Mouse (Mus musculus): ENCODE measurements around the gene Man2c1. TPM values are rescaled to one million over a fixed set of nuclear protein-coding genes. Genes with fewer than 3 reads are reported as not detected.

The Man2c1 gene
- polyA plus RNA-seq, 1 experiment from 2014 or later, result 99.7 TPM

GRCm38 (mm10) chr9:57144830-57145229 is 14.3 kb downstream of the Man2c1 start:
- no peak overlapping the region for H3K4me3 ChIP-seq (replicated peaks)
- WGBS, result 91% methylated on average over 8 of the region's 8 CpGs
- H3K9me3 ChIP-seq (replicated peaks), result no peaks in the 10 kb centered on the region
- no peak overlapping the region for H3K9ac ChIP-seq (replicated peaks)
- peaks cover 45% of the 10 kb centered on the region for H3K36me3 ChIP-seq
- no peak overlapping the region for H3K27ac ChIP-seq (replicated peaks)
- no peak overlapping the region for H3K4me2 ChIP-seq
- peaks cover 27% of the 10 kb centered on the region for H3K4me1 ChIP-seq
- no peaks in the 10 kb centered on the region for H3K27me3 ChIP-seq (replicated peaks)
- ATAC-seq (ENCODE audit: low FRiP score), result no peak

DNA sequence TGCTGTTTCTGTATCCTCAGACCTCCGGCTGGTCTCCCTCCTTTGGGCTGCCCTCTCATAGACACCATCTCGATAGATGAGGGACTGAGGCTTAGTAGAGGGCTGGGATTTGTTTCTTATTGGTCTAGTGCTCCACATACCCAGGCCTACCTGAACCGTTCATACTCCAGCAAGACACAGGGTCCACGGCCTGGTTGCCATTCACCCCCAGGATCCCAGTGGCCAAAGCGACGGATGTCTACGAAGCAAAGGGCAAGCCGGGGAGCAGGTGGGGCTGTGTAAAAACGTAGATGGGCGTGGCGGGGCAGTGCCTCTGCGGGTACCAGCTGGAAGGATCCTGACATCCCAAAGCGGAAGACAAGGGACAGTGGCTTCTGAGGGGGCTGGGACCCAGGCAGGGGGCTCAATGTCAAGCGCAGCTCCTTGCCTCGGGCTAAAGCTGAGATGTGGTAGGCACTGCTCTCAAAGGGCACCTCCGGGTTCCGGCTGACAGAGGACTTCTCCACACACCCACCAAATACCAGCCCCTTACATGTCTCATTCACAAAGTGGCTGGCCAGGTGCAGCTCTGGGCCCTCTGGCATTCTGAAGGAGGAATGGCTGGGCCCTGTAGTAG is 16.1 kb downstream of the Man2c1 start:
- H3K27me3 ChIP-seq (replicated peaks), result no peaks in the 10 kb centered on the region
- peaks cover 27% of the 10 kb centered on the region for H3K4me1 ChIP-seq
- peak overlapping the region; percentile 65; the same call in 1 of the 2 replicates for H3K9ac ChIP-seq (replicated peaks)
- H3K27ac ChIP-seq (replicated peaks), result peak overlapping the region; percentile 90
- no peaks in the 10 kb centered on the region for H3K9me3 ChIP-seq (replicated peaks)
- peaks cover 28% of the 10 kb centered on the region for H3K36me3 ChIP-seq
- H3K4me2 ChIP-seq, result peak overlapping the region; percentile 72
- 84% methylated on average over 17 of the region's 17 CpGs for WGBS
- 0 out of 2 replicates have a peak overlapping the region, but pooled peaks have one; percentile 51 for H3K4me3 ChIP-seq (replicated peaks)
- no peak for ATAC-seq (ENCODE audit: low FRiP score)

DNA sequence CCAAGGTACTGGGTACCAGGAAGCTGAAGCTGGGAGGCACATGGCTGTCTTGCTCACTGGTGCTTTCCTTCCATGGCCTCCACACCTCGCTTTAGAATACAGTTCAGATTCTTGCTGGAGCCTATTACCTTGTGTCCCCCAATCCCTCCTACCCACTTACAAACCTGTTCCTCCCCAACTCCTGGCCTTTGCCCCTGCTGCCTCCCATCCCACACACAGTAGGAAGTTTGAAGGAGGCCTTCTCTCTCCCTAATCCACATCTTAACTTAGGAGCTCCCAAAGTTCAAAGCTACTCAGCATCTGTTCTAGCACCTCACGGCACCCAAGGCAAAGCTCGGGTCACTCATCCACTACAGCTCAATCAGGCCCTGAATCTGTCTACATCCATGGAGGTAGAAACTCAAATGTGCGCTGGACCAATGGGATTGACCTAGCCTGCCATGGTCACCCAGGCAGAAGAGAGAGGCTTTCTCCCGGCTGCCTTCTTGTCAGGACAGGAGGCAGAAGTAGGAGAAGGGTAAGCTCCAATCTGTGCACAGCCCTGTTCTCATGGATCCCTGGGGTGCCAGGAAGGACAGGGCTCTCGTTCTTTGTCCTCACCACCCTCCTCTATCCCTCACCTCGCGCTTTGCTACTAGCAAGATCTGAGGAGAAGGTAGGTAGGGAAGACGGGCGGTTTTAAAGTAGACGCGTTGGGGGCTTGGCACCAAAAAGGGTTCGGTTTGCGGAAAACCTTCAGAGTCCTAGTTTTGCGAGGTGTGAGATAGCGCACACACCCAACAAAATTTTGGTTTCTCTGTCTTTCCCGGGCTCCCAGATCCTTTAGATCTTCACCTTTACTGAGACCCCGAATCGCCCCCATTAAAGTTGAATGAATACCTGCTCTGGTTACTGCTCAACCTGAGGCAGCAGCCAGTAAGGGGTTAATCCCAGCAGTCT is 17.0 kb downstream of the Man2c1 start:
- WGBS, result 9% methylated on average over 19 of the region's 19 CpGs

GRCm38 (mm10) chr9:57148144-57148878 is 17.8 kb downstream of the Man2c1 start, which contains the start of gene Neil1:
Gene Neil1, minus strand, starts transcription at chr9:57148305.
- Histone ChIP-seq H3K36me3 (peaks cover 11% of the 10 kb centered on the region), H3K27me3 (replicated peaks) (no peaks in the 10 kb centered on the region), H3K27ac (replicated peaks) (peak within 1 kb of the TSS; percentile 90), H3K4me3 (replicated peaks) (peak within 1 kb of the TSS; percentile 51), H3K4me2 (peak within 1 kb of the TSS; percentile 72), H3K9me3 (replicated peaks) (no peaks in the 10 kb centered on the region), H3K4me1 (peaks cover 27% of the 10 kb centered on the region), H3K9ac (replicated peaks) (peak within 1 kb of the TSS; percentile 65)
- WGBS, result under 1% methylated on average over 27 of the region's 27 CpGs
- peak; percentile 94 for ATAC-seq (ENCODE audit: low FRiP score)

More for the DNA sequence above, 17.0 kb downstream of the Man2c1 start:
- Histone ChIP-seq H3K4me1 (peaks cover 27% of the 10 kb centered on the region), H3K9ac (replicated peaks) (peak overlapping the region; percentile 65), H3K4me3 (replicated peaks) (peak overlapping the region; percentile 51), H3K9me3 (replicated peaks) (no peaks in the 10 kb centered on the region), H3K4me2 (peak overlapping the region; percentile 72), H3K27ac (replicated peaks) (peak overlapping the region; percentile 90), H3K27me3 (replicated peaks) (no peaks in the 10 kb centered on the region), H3K36me3 (peaks cover 19% of the 10 kb centered on the region)
- peak; percentile 46 for ATAC-seq (ENCODE audit: low FRiP score)

- Histone ChIP-seq H3K4me1 (peaks cover 27% of the 10 kb centered on the region), H3K27ac (replicated peaks) (peak overlapping the region; percentile 90), H3K9me3 (replicated peaks) (no peaks in the 10 kb centered on the region), H3K36me3 (peaks cover 5% of the 10 kb centered on the region; the same call in 1 of the 2 replicates), H3K9ac (replicated peaks) (peak overlapping the region; percentile 65), H3K4me3 (replicated peaks) (peak overlapping the region; percentile 51), H3K27me3 (replicated peaks) (no peaks in the 10 kb centered on the region), H3K4me2 (peak overlapping the region; percentile 72)
- no peak for ATAC-seq (ENCODE audit: low FRiP score)
- WGBS, result 63% methylated on average over 6 of the region's 6 CpGs
Observed at GRCm38 (mm10) chr9:57149021-57149420, 18.5 kb downstream of the Man2c1 start.

DNA sequence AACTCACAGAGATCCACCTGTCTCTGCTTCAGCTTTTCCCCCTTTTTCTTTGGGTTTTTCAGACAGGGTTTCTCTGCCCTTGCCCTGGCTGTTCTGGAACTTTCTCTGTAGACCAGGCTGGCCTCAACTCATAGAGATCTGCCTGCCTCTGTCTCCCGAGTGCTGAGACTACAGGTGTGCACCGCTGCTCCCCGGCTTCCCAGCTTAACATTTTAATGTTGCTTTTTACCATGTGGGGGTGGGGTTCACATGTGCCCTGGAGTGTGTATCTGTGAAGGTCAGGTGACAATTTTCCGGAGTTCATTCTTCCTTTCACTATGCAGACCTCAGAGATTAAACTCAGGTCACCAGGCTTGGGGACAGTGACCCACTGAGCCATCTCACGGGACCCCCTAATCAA is 19.7 kb downstream of the Man2c1 start:
- peaks cover 27% of the 10 kb centered on the region for H3K4me1 ChIP-seq
- no peak overlapping the region for H3K4me3 ChIP-seq (replicated peaks)
- no peaks in the 10 kb centered on the region for H3K9me3 ChIP-seq (replicated peaks)
- H3K27me3 ChIP-seq (replicated peaks), result no peaks in the 10 kb centered on the region
- WGBS, result 89% methylated on average over 5 of the region's 5 CpGs
- H3K36me3 ChIP-seq, result no peaks in the 10 kb centered on the region
- no peak overlapping the region for H3K4me2 ChIP-seq
- ATAC-seq (ENCODE audit: low FRiP score), result no peak
- H3K27ac ChIP-seq (replicated peaks), result no peak overlapping the region
- no peak overlapping the region for H3K9ac ChIP-seq (replicated peaks)

GRCm38 (mm10) chr9:57152331-57152730 is 21.8 kb downstream of the Man2c1 start:
- Histone ChIP-seq H3K27me3 (replicated peaks) (no peaks in the 10 kb centered on the region), H3K4me3 (replicated peaks) (no peak overlapping the region), H3K9ac (replicated peaks) (no peak overlapping the region), H3K4me1 (peaks cover 25% of the 10 kb centered on the region), H3K36me3 (no peaks in the 10 kb centered on the region), H3K4me2 (no peak overlapping the region), H3K9me3 (replicated peaks) (no peaks in the 10 kb centered on the region), H3K27ac (replicated peaks) (no peak overlapping the region)
- WGBS, result 47% methylated on average over 6 of the region's 6 CpGs
- ATAC-seq (ENCODE audit: low FRiP score), result no peak

DNA sequence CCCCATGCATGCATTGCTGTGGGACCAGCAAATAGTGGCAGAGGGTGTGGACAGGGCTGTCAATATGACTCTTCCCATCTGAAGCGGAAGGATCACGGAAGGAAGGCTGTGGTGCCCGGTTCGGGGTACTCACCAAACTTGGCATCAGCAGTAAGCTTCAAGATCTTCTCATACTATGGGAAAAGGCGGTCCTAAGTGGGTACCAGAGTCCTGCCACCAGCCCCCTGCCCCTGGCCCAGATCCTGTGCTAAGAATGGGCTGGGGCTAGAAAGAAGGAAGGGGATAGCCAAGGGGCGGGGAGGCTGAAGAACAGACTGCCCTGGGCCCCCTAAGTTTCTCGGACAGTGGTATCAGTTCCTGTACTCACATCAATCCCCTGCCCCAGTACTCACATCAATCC is 25.9 kb downstream of the Man2c1 start:
- H3K36me3 ChIP-seq, result no peaks in the 10 kb centered on the region
- H3K27ac ChIP-seq (replicated peaks), result no peak overlapping the region
- no peak for ATAC-seq (ENCODE audit: low FRiP score)
- peaks cover 24% of the 10 kb centered on the region for H3K4me1 ChIP-seq
- 0 out of 2 replicates have a peak, but pooled peaks cover 6% of the 10 kb centered on the region for H3K27me3 ChIP-seq (replicated peaks)
- no peak overlapping the region for H3K9ac ChIP-seq (replicated peaks)
- H3K4me2 ChIP-seq, result no peak overlapping the region
- H3K9me3 ChIP-seq (replicated peaks), result no peaks in the 10 kb centered on the region
- WGBS, result 96% methylated on average over 7 of the region's 7 CpGs
- no peak overlapping the region for H3K4me3 ChIP-seq (replicated peaks)

GRCm38 (mm10) chr9:57156823-57157222 is 26.3 kb downstream of the Man2c1 start:
- H3K9ac ChIP-seq (replicated peaks), result no peak overlapping the region
- no peak for ATAC-seq (ENCODE audit: low FRiP score)
- peak overlapping the region; percentile 93 for H3K4me2 ChIP-seq
- H3K4me1 ChIP-seq, result peaks cover 24% of the 10 kb centered on the region
- H3K27ac ChIP-seq (replicated peaks), result no peak overlapping the region
- no peaks in the 10 kb centered on the region for H3K9me3 ChIP-seq (replicated peaks)
- 0 out of 2 replicates have a peak overlapping the region, but pooled peaks have one; percentile 80 for H3K4me3 ChIP-seq (replicated peaks)
- no peaks in the 10 kb centered on the region for H3K36me3 ChIP-seq
- H3K27me3 ChIP-seq (replicated peaks), result 0 out of 2 replicates have a peak, but pooled peaks cover 8% of the 10 kb centered on the region
- WGBS, result 92% methylated on average over 8 of the region's 8 CpGs

GRCm38 (mm10) chr9:57157499-57157898 is 27.0 kb downstream of the Man2c1 start:
- peak overlapping the region; percentile 72; the same call in 1 of the 2 replicates for H3K27ac ChIP-seq (replicated peaks)
- peak overlapping the region; percentile 93 for H3K4me2 ChIP-seq
- H3K9me3 ChIP-seq (replicated peaks), result no peaks in the 10 kb centered on the region
- H3K27me3 ChIP-seq (replicated peaks), result 0 out of 2 replicates have a peak, but pooled peaks cover 11% of the 10 kb centered on the region
- 27% methylated on average over 13 of the region's 13 CpGs for WGBS
- no peaks in the 10 kb centered on the region for H3K36me3 ChIP-seq
- peaks cover 24% of the 10 kb centered on the region for H3K4me1 ChIP-seq
- peak overlapping the region; percentile 80 for H3K4me3 ChIP-seq (replicated peaks)
- no peak for ATAC-seq (ENCODE audit: low FRiP score)
- H3K9ac ChIP-seq (replicated peaks), result peak overlapping the region; percentile 83

GRCm38 (mm10) chr9:57158013-57158470 is 27.6 kb downstream of the Man2c1 start, which contains the start of gene Commd4:
Gene Commd4, minus strand, starts transcription at chr9:57158331.
- Histone ChIP-seq H3K27me3 (replicated peaks) (0 out of 2 replicates have a peak, but pooled peaks cover 11% of the 10 kb centered on the region), H3K4me2 (peak within 1 kb of the TSS; percentile 93), H3K9ac (replicated peaks) (peak within 1 kb of the TSS; percentile 83), H3K36me3 (no peaks in the 10 kb centered on the region), H3K27ac (replicated peaks) (peak within 1 kb of the TSS; percentile 74), H3K4me1 (peaks cover 24% of the 10 kb centered on the region), H3K4me3 (replicated peaks) (peak within 1 kb of the TSS; percentile 80), H3K9me3 (replicated peaks) (no peaks in the 10 kb centered on the region)
- ATAC-seq (ENCODE audit: low FRiP score), result peak; percentile 89
- under 1% methylated on average over 24 of the region's 24 CpGs for WGBS
